Mouse (Mus musculus): ENCODE results near the gene Mlst8. TPM values are rescaled to one million over a fixed set of nuclear protein-coding genes. Genes with fewer than 3 reads are reported as not detected.

Mlst8 gene
- polyA plus RNA-seq (2015; fragmentation: Nextera tagmentation; extraction: Ambion mirVana) = 11.8 and 11.9 TPM in 2 replicates

GRCm38 (mm10) chr17:24478663-24479380 lies at the start of gene Mlst8:
Gene Mlst8 (minus strand): TSS chr17:24479078.
- peak within 1 kb of the TSS; percentile 84 for H3K9ac ChIP-seq (ENCODE audit: low read depth, low read length)
- peaks cover 31% of the 10 kb centered on the region for H3K36me3 ChIP-seq (ENCODE audit: control insufficient read depth, insufficient read depth)
- WGBS (ENCODE audit: insufficient replicate concordance) = 0% methylated on average over 48 of the region's 48 CpGs
- H3K9me3 ChIP-seq (replicated peaks; ENCODE audit: control insufficient read depth, low read length) = no peaks in the 10 kb centered on the region
- H3K27ac ChIP-seq (ENCODE audit: low read length) = peak within 1 kb of the TSS; percentile 92
- peaks cover 14% of the 10 kb centered on the region for H3K4me1 ChIP-seq (ENCODE audit: control insufficient read depth, low read depth, low read length)
- no peaks in the 10 kb centered on the region for H3K27me3 ChIP-seq (ENCODE audit: control insufficient read depth, insufficient read depth, low read depth, low read length)
- peak within 1 kb of the TSS; percentile 75 for H3K4me2 ChIP-seq (ENCODE audit: low read depth, low read length)
- peak; percentile 93 for ATAC-seq (ENCODE audit: low read depth)
- H3K4me3 ChIP-seq (ENCODE audit: low read depth, low read length) = peak within 1 kb of the TSS; percentile 74

- H3K27me3 ChIP-seq (ENCODE audit: control insufficient read depth, insufficient read depth, low read depth, low read length) = no peaks in the 10 kb centered on the region
- peak overlapping the region; percentile 79 for H3K4me2 ChIP-seq (ENCODE audit: low read depth, low read length)
- peak overlapping the region; percentile 87 for H3K27ac ChIP-seq (ENCODE audit: low read length)
- H3K9ac ChIP-seq (ENCODE audit: low read depth, low read length) = peak overlapping the region; percentile 75
- peak overlapping the region; percentile 92 for H3K4me3 ChIP-seq (ENCODE audit: low read depth, low read length)
- H3K4me1 ChIP-seq (ENCODE audit: control insufficient read depth, low read depth, low read length) = peaks cover 34% of the 10 kb centered on the region
- no peaks in the 10 kb centered on the region for H3K9me3 ChIP-seq (replicated peaks; ENCODE audit: control insufficient read depth, low read length)
- H3K36me3 ChIP-seq (ENCODE audit: control insufficient read depth, insufficient read depth) = no peaks in the 10 kb centered on the region
- WGBS (ENCODE audit: insufficient replicate concordance) = under 1% methylated on average over 8 of the region's 8 CpGs
- ATAC-seq (ENCODE audit: low read depth) = no peak
Observed at GRCm38 (mm10) chr17:24528560-24528918, 49.7 kb upstream of the Mlst8 start.

- H3K9me3 ChIP-seq (replicated peaks; ENCODE audit: control insufficient read depth, low read length) = no peaks in the 10 kb centered on the region
- H3K27ac ChIP-seq (ENCODE audit: low read length) = peak within 1 kb of the TSS; percentile 87
- H3K4me2 ChIP-seq (ENCODE audit: low read depth, low read length) = peak within 1 kb of the TSS; percentile 79
- peak within 1 kb of the TSS; percentile 91 for H3K9ac ChIP-seq (ENCODE audit: low read depth, low read length)
- ATAC-seq (ENCODE audit: low read depth) = peak; percentile 96
- peak within 1 kb of the TSS; percentile 92 for H3K4me3 ChIP-seq (ENCODE audit: low read depth, low read length)
- peaks cover 28% of the 10 kb centered on the region for H3K4me1 ChIP-seq (ENCODE audit: control insufficient read depth, low read depth, low read length)
- under 1% methylated on average over 40 of the region's 40 CpGs for WGBS (ENCODE audit: insufficient replicate concordance)
- no peaks in the 10 kb centered on the region for H3K36me3 ChIP-seq (ENCODE audit: control insufficient read depth, insufficient read depth)
- H3K27me3 ChIP-seq (ENCODE audit: control insufficient read depth, insufficient read depth, low read depth, low read length) = no peaks in the 10 kb centered on the region
Observed at GRCm38 (mm10) chr17:24527723-24528559, 49.1 kb upstream of the Mlst8 start, which contains the start of gene Traf7. Gene Traf7 (minus strand): TSS chr17:24527938.

GRCm38 (mm10) chr17:24527315-24527714 lies 48.4 kb upstream of the Mlst8 start:
- 0% methylated on average over 19 of the region's 19 CpGs for WGBS (ENCODE audit: insufficient replicate concordance)
- no peak for ATAC-seq (ENCODE audit: low read depth)
- H3K4me2 ChIP-seq (ENCODE audit: low read depth, low read length) = peak overlapping the region; percentile 76
- no peaks in the 10 kb centered on the region for H3K27me3 ChIP-seq (ENCODE audit: control insufficient read depth, insufficient read depth, low read depth, low read length)
- H3K4me1 ChIP-seq (ENCODE audit: control insufficient read depth, low read depth, low read length) = peaks cover 25% of the 10 kb centered on the region
- H3K27ac ChIP-seq (ENCODE audit: low read length) = peak overlapping the region; percentile 65
- H3K9ac ChIP-seq (ENCODE audit: low read depth, low read length) = peak overlapping the region; percentile 91
- H3K4me3 ChIP-seq (ENCODE audit: low read depth, low read length) = peak overlapping the region; percentile 92
- H3K9me3 ChIP-seq (replicated peaks; ENCODE audit: control insufficient read depth, low read length) = no peaks in the 10 kb centered on the region
- no peaks in the 10 kb centered on the region for H3K36me3 ChIP-seq (ENCODE audit: control insufficient read depth, insufficient read depth)

- H3K9ac ChIP-seq (ENCODE audit: low read depth, low read length) = no peak overlapping the region
- no peaks in the 10 kb centered on the region for H3K36me3 ChIP-seq (ENCODE audit: control insufficient read depth, insufficient read depth)
- no peak overlapping the region for H3K27ac ChIP-seq (ENCODE audit: low read length)
- peaks cover 17% of the 10 kb centered on the region for H3K4me1 ChIP-seq (ENCODE audit: control insufficient read depth, low read depth, low read length)
- no peak for ATAC-seq (ENCODE audit: low read depth)
- 66% methylated on average over 2 of the region's 2 CpGs for WGBS (ENCODE audit: insufficient replicate concordance)
- H3K9me3 ChIP-seq (replicated peaks; ENCODE audit: control insufficient read depth, low read length) = no peaks in the 10 kb centered on the region
- no peak overlapping the region for H3K4me2 ChIP-seq (ENCODE audit: low read depth, low read length)
- H3K27me3 ChIP-seq (ENCODE audit: control insufficient read depth, insufficient read depth, low read depth, low read length) = no peaks in the 10 kb centered on the region
- H3K4me3 ChIP-seq (ENCODE audit: low read depth, low read length) = no peak overlapping the region
Observed at GRCm38 (mm10) chr17:24524734-24525133, 45.9 kb upstream of the Mlst8 start.

- Histone ChIP-seq H3K27me3 (ENCODE audit: control insufficient read depth, insufficient read depth, low read depth, low read length) (no peaks in the 10 kb centered on the region), H3K9me3 (replicated peaks; ENCODE audit: control insufficient read depth, low read length) (no peaks in the 10 kb centered on the region), H3K4me3 (ENCODE audit: low read depth, low read length) (no peak overlapping the region), H3K4me1 (ENCODE audit: control insufficient read depth, low read depth, low read length) (no peaks in the 10 kb centered on the region), H3K36me3 (ENCODE audit: control insufficient read depth, insufficient read depth) (peaks cover 7% of the 10 kb centered on the region), H3K9ac (ENCODE audit: low read depth, low read length) (no peak overlapping the region), H3K27ac (ENCODE audit: low read length) (no peak overlapping the region), H3K4me2 (ENCODE audit: low read depth, low read length) (no peak overlapping the region)
- ATAC-seq (ENCODE audit: low read depth) = no peak
- 79% methylated on average over 4 of the region's 4 CpGs for whole genome bisulfite sequencing (ENCODE audit: insufficient replicate concordance)
Observed at GRCm38 (mm10) chr17:24520450-24520849, 41.6 kb upstream of the Mlst8 start.

- H3K4me3 ChIP-seq (ENCODE audit: low read depth, low read length) = no peak overlapping the region
- H3K9ac ChIP-seq (ENCODE audit: low read depth, low read length) = no peak overlapping the region
- H3K4me2 ChIP-seq (ENCODE audit: low read depth, low read length) = no peak overlapping the region
- peaks cover 19% of the 10 kb centered on the region for H3K36me3 ChIP-seq (ENCODE audit: control insufficient read depth, insufficient read depth)
- no peak overlapping the region for H3K27ac ChIP-seq (ENCODE audit: low read length)
- H3K9me3 ChIP-seq (replicated peaks; ENCODE audit: control insufficient read depth, low read length) = no peaks in the 10 kb centered on the region
- H3K27me3 ChIP-seq (ENCODE audit: control insufficient read depth, insufficient read depth, low read depth, low read length) = no peaks in the 10 kb centered on the region
- WGBS (ENCODE audit: insufficient replicate concordance) = 75% methylated on average over 24 of the region's 24 CpGs
- 0 out of 2 replicates have a peak, but pooled peaks have one; percentile 19 for ATAC-seq (ENCODE audit: low read depth)
- no peaks in the 10 kb centered on the region for H3K4me1 ChIP-seq (ENCODE audit: control insufficient read depth, low read depth, low read length)
Observed at GRCm38 (mm10) chr17:24514270-24515257, 35.7 kb upstream of the Mlst8 start.

- Histone ChIP-seq H3K36me3 (ENCODE audit: control insufficient read depth, insufficient read depth) (peaks cover 22% of the 10 kb centered on the region), H3K9ac (ENCODE audit: low read depth, low read length) (no peak overlapping the region), H3K27ac (ENCODE audit: low read length) (no peak overlapping the region), H3K4me1 (ENCODE audit: control insufficient read depth, low read depth, low read length) (no peaks in the 10 kb centered on the region), H3K4me2 (ENCODE audit: low read depth, low read length) (no peak overlapping the region), H3K4me3 (ENCODE audit: low read depth, low read length) (no peak overlapping the region), H3K9me3 (replicated peaks; ENCODE audit: control insufficient read depth, low read length) (no peaks in the 10 kb centered on the region), H3K27me3 (ENCODE audit: control insufficient read depth, insufficient read depth, low read depth, low read length) (no peaks in the 10 kb centered on the region)
- no peak for ATAC-seq (ENCODE audit: low read depth)
- 52% methylated on average over 5 of the region's 5 CpGs for WGBS (ENCODE audit: insufficient replicate concordance)
Observed at GRCm38 (mm10) chr17:24513609-24514008, 34.7 kb upstream of the Mlst8 start.

Measured in liver, embryonic 16.5 days (tissue).